Mouse (Mus musculus): Measurements from ENCODE around the gene Ccdc58. TPM values are rescaled to one million over a fixed set of nuclear protein-coding genes. Genes with fewer than 3 reads are reported as not detected.
A peak's percentile ranks its signal among the peaks of the same experiment; 100 is the strongest.
"Not testable (repeated sequence)": the region's sequence is repeated elsewhere in the genome, so short reads cannot be mapped to it uniquely, and the experiment has no call there.

Ccdc58 gene
- polyA plus RNA-seq, 1 experiment from 2014 or later: 47.7 TPM

GRCm38 (mm10) chr16:36057933-36058475 lies 13.5 kb upstream of the Ccdc58 start:
- no peaks in the 10 kb centered on the region for H3K4me1 ChIP-seq
- no peak overlapping the region for H3K27ac ChIP-seq
- H3K36me3 ChIP-seq: peaks cover 2% of the 10 kb centered on the region; the same call in 1 of the 2 replicates
- ATAC-seq (ENCODE audit: low FRiP score, low read depth): no peak
- no peaks in the 10 kb centered on the region for H3K27me3 ChIP-seq (replicated peaks)
- no peak overlapping the region for H3K4me2 ChIP-seq (replicated peaks)
- H3K9me3 ChIP-seq: no peaks in the 10 kb centered on the region
- no peak overlapping the region for H3K4me3 ChIP-seq
- 89% methylated on average over 8 of the region's 8 CpGs for WGBS
- H3K9ac ChIP-seq: no peak overlapping the region

GRCm38 (mm10) chr16:36062534-36062933 lies 9.0 kb upstream of the Ccdc58 start:
- not testable (repeated sequence) for H3K4me3 ChIP-seq; H3K9me3 ChIP-seq; H3K4me1 ChIP-seq; H3K4me2 ChIP-seq (replicated peaks); H3K27ac ChIP-seq; H3K36me3 ChIP-seq; H3K27me3 ChIP-seq (replicated peaks); H3K9ac ChIP-seq; ATAC-seq (ENCODE audit: low FRiP score, low read depth)
- 100% methylated on average over 1 of the region's 1 CpGs for WGBS

GRCm38 (mm10) chr16:36063315-36063714 lies 8.2 kb upstream of the Ccdc58 start:
- Histone ChIP-seq H3K4me3 (no peak overlapping the region), H3K4me1 (peaks cover 2% of the 10 kb centered on the region), H3K9me3 (no peaks in the 10 kb centered on the region), H3K36me3 (no peaks in the 10 kb centered on the region), H3K27ac (no peak overlapping the region), H3K27me3 (replicated peaks) (no peaks in the 10 kb centered on the region), H3K4me2 (replicated peaks) (no peak overlapping the region), H3K9ac (no peak overlapping the region)
- no peak for ATAC-seq (ENCODE audit: low FRiP score, low read depth)
- 84% methylated on average over 2 of the region's 2 CpGs for WGBS

GRCm38 (mm10) chr16:36064904-36065303 lies 6.6 kb upstream of the Ccdc58 start:
- H3K27ac ChIP-seq: no peak overlapping the region
- WGBS: 91% methylated on average over 5 of the region's 5 CpGs
- no peak overlapping the region for H3K9ac ChIP-seq
- H3K9me3 ChIP-seq: no peaks in the 10 kb centered on the region
- no peak overlapping the region for H3K4me3 ChIP-seq
- H3K4me1 ChIP-seq: peaks cover 12% of the 10 kb centered on the region
- ATAC-seq (ENCODE audit: low FRiP score, low read depth): no peak
- no peak overlapping the region for H3K4me2 ChIP-seq (replicated peaks)
- no peaks in the 10 kb centered on the region for H3K36me3 ChIP-seq
- no peaks in the 10 kb centered on the region for H3K27me3 ChIP-seq (replicated peaks)

GRCm38 (mm10) chr16:36067694-36068093 lies 3.8 kb upstream of the Ccdc58 start:
- H3K4me1 ChIP-seq: peaks cover 15% of the 10 kb centered on the region
- no peaks in the 10 kb centered on the region for H3K36me3 ChIP-seq
- no peak overlapping the region for H3K27ac ChIP-seq
- H3K27me3 ChIP-seq (replicated peaks): no peaks in the 10 kb centered on the region
- no peak overlapping the region for H3K4me3 ChIP-seq
- no peak for ATAC-seq (ENCODE audit: low FRiP score, low read depth)
- H3K9ac ChIP-seq: no peak overlapping the region
- no peak overlapping the region for H3K4me2 ChIP-seq (replicated peaks)
- 71% methylated on average over 2 of the region's 2 CpGs for WGBS
- H3K9me3 ChIP-seq: no peaks in the 10 kb centered on the region

GRCm38 (mm10) chr16:36068356-36068755 lies 3.1 kb upstream of the Ccdc58 start:
- Histone ChIP-seq H3K27ac (no peak overlapping the region), H3K36me3 (no peaks in the 10 kb centered on the region), H3K4me2 (replicated peaks) (no peak overlapping the region), H3K4me3 (no peak overlapping the region), H3K9me3 (no peaks in the 10 kb centered on the region), H3K4me1 (peaks cover 15% of the 10 kb centered on the region), H3K27me3 (replicated peaks) (no peaks in the 10 kb centered on the region), H3K9ac (no peak overlapping the region)
- 66% methylated on average over 3 of the region's 3 CpGs for WGBS
- no peak for ATAC-seq (ENCODE audit: low FRiP score, low read depth)

GRCm38 (mm10) chr16:36069819-36070575 lies 1.5 kb upstream of the Ccdc58 start:
- H3K27ac ChIP-seq: no peak overlapping the region
- no peak for ATAC-seq (ENCODE audit: low FRiP score, low read depth)

GRCm38 (mm10) chr16:36071071-36071449 lies 425 bp upstream of the Ccdc58 start:
- no peak for ATAC-seq (ENCODE audit: low FRiP score, low read depth)
- peak overlapping the region; percentile 71 for H3K9ac ChIP-seq
- H3K27ac ChIP-seq: peak overlapping the region; percentile 98
- under 1% methylated on average over 15 of the region's 16 CpGs for WGBS
- H3K27me3 ChIP-seq (replicated peaks): no peaks in the 10 kb centered on the region
- no peaks in the 10 kb centered on the region for H3K36me3 ChIP-seq
- H3K4me1 ChIP-seq: peaks cover 15% of the 10 kb centered on the region
- peak overlapping the region; percentile 75 for H3K4me2 ChIP-seq (replicated peaks)
- H3K9me3 ChIP-seq: no peaks in the 10 kb centered on the region
- H3K4me3 ChIP-seq: peak overlapping the region; percentile 62

More at GRCm38 (mm10) chr16:36069819-36070575, 1.5 kb upstream of the Ccdc58 start:
- Histone ChIP-seq H3K4me3 (peak overlapping the region; percentile 62; the same call in 1 of the 2 replicates), H3K9me3 (no peaks in the 10 kb centered on the region), H3K4me2 (replicated peaks) (peak overlapping the region; percentile 75), H3K9ac (0 out of 2 replicates have a peak overlapping the region, but pooled peaks have one; percentile 3), H3K36me3 (no peaks in the 10 kb centered on the region), H3K27me3 (replicated peaks) (no peaks in the 10 kb centered on the region), H3K4me1 (peaks cover 15% of the 10 kb centered on the region)
- WGBS: 37% methylated on average over 9 of the region's 9 CpGs

GRCm38 (mm10) chr16:36072410-36073011 lies 1.0 kb downstream of the Ccdc58 start:
- peak overlapping the region; percentile 75 for H3K4me2 ChIP-seq (replicated peaks)
- no peaks in the 10 kb centered on the region for H3K27me3 ChIP-seq (replicated peaks)
- H3K36me3 ChIP-seq: no peaks in the 10 kb centered on the region
- ATAC-seq (ENCODE audit: low FRiP score, low read depth): no peak
- no peak overlapping the region for H3K27ac ChIP-seq
- 31% methylated on average over 8 of the region's 8 CpGs for WGBS
- H3K4me1 ChIP-seq: peaks cover 15% of the 10 kb centered on the region
- H3K9me3 ChIP-seq: no peaks in the 10 kb centered on the region
- peak overlapping the region; percentile 62 for H3K4me3 ChIP-seq
- peak overlapping the region; percentile 71; the same call in 1 of the 2 replicates for H3K9ac ChIP-seq

- Histone ChIP-seq H3K36me3 (no peaks in the 10 kb centered on the region), H3K4me2 (replicated peaks) (no peak overlapping the region), H3K27ac (no peak overlapping the region), H3K27me3 (replicated peaks) (no peaks in the 10 kb centered on the region), H3K9me3 (no peaks in the 10 kb centered on the region), H3K4me3 (no peak overlapping the region), H3K9ac (no peak overlapping the region), H3K4me1 (peaks cover 4% of the 10 kb centered on the region)
- WGBS: 95% methylated on average over 3 of the region's 3 CpGs
- ATAC-seq (ENCODE audit: low FRiP score, low read depth): no peak
These were observed 3.3 kb downstream of the Ccdc58 start for GRCm38 (mm10) chr16:36074772-36075171.

GRCm38 (mm10) chr16:36079916-36080315 lies 8.4 kb downstream of the Ccdc58 start:
- Histone ChIP-seq H3K9me3 (no peaks in the 10 kb centered on the region), H3K9ac (no peak overlapping the region), H3K4me1 (no peaks in the 10 kb centered on the region), H3K27ac (no peak overlapping the region), H3K4me3 (no peak overlapping the region), H3K4me2 (replicated peaks) (no peak overlapping the region), H3K27me3 (replicated peaks) (no peaks in the 10 kb centered on the region), H3K36me3 (peaks cover 7% of the 10 kb centered on the region; the same call in 1 of the 2 replicates)
- no peak for ATAC-seq (ENCODE audit: low FRiP score, low read depth)
- 92% methylated on average over 3 of the region's 3 CpGs for WGBS

- H3K4me3 ChIP-seq: no peak overlapping the region
- peaks cover 45% of the 10 kb centered on the region for H3K36me3 ChIP-seq
- no peaks in the 10 kb centered on the region for H3K9me3 ChIP-seq
- H3K9ac ChIP-seq: 0 out of 2 replicates have a peak overlapping the region, but pooled peaks have one; percentile 3
- no peak overlapping the region for H3K27ac ChIP-seq
- H3K4me1 ChIP-seq: no peaks in the 10 kb centered on the region
- H3K4me2 ChIP-seq (replicated peaks): no peak overlapping the region
- 96% methylated on average over 4 of the region's 4 CpGs for WGBS
- no peak for ATAC-seq (ENCODE audit: low FRiP score, low read depth)
- H3K27me3 ChIP-seq (replicated peaks): no peaks in the 10 kb centered on the region
These were observed 16.4 kb downstream of the Ccdc58 start for GRCm38 (mm10) chr16:36087846-36088245.

Data from neural tube, embryonic 12.5 days (tissue).